Mouse (Mus musculus) left cerebral cortex, postnatal 14 days (tissue): Measurements from ENCODE around the gene Ank3. TPM values are rescaled to one million over a fixed set of nuclear protein-coding genes. Genes with fewer than 3 reads are reported as not detected.

Experiments
- DNase-seq, 2 experiments: peaks; one replicate each; pipeline ENCODE4 v3.0.0; 2021 to 2022; ENCODE audit warnings: low spot score in 2 of 2, mixed read lengths in 1 of 2
- intact Hi-C: fragments of 180-260 bp; cut with DNase I; formaldehyde crosslinking; loops from one replicate; pipeline ENCODE4 v1.15.1; 2025
- total RNA-seq, 2 experiments: library from RNA; stranded (reverse); gene quantifications; 2 replicates each; pipeline ENCODE4 v1.2.3; 2021

The Ank3 gene
- total RNA-seq, 2 experiments from 2014 or later: 533 to 540 TPM

- intact Hi-C loops: loop anchor here (5.0 kb wide), 1 partner anchor 38 kb away; no protein-coding TSS in a partner anchor
- DNase-seq: peak in 1 of 2 experiments; percentile 1
Measured at GRCm38 (mm10) chr10:69634891-69635290, 236.3 kb downstream of the Ank3 start.

DNA sequence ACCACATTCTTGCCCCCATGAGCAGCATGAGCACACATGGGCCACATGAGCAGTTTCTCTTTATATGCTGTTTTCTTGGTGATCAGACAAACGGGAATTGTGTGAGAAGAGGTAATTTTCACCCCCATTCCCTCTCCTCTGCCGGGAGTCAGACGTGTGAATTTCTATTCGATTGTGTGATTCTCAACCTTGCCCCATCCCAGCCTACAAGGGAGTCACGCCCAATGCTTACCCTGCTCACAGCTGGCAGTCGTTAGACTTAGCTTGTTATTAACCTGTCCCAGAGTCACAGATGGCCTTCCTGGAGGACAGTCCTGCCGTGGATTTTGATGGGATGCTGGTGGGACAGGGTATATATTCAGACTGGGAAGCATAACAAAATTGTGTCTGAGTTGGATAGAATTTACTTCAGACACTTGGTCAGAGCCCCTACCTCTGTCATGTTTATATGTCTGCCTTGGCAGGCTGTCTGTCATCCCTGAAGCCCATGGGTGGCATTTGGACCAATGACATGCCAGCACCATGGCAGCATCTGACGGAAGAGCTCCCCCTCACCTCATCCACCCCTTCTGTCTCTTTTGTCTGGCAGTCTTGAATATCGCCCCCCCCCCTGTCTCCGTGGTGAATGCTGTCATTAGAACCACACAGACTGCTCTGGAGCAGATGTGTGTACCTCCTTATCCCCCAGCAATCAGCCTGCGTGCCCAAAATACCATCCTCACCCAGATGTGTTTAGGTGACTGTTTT is 237.5 kb downstream of the Ank3 start:
- DNase-seq: no peak
- intact Hi-C loops: no loop called here

DNA sequence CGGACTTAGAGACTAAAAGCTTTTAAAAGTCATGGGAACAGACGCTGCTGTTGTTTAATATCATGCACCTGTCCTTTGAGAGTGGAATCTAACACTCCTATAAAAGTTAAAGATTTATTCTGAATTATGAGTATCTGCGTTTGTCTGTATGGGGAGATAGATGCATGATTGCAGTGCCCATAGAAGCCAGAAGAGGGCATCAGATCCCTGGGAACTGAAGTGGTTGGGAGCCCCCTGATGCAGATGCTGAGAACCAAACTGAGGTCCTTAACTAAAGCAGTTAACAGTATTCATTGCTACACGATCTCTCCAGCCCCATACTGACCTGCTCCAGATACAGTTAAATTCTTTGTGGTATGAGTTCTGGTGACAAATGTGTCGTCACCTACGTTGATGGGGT is 240.6 kb downstream of the Ank3 start:
- intact Hi-C loops: no loop called here
- no peak for DNase-seq

DNA sequence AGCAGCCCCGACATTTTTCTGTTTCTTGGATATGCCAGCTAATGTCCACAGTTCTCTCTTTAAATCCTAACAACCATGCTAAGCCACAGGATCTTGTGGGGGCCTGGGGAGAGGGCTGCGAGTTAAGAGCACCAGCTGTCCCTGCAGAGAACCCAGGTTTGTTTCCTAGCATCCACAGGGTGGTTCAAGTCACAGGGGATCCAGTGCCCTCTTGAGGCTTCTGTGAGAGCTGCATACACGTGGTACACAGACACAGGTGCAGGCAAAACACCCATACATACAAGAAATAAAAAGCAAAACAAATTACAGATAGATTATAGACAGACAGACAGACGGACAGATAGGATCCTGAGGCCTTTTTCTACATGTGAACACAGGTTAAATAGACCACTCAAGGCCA is 242.0 kb downstream of the Ank3 start:
- no peak for DNase-seq
- intact Hi-C loops: no loop called here

- intact Hi-C loops: no loop called here
Measured at GRCm38 (mm10) chr10:69643481-69643880, 244.9 kb downstream of the Ank3 start.

DNA sequence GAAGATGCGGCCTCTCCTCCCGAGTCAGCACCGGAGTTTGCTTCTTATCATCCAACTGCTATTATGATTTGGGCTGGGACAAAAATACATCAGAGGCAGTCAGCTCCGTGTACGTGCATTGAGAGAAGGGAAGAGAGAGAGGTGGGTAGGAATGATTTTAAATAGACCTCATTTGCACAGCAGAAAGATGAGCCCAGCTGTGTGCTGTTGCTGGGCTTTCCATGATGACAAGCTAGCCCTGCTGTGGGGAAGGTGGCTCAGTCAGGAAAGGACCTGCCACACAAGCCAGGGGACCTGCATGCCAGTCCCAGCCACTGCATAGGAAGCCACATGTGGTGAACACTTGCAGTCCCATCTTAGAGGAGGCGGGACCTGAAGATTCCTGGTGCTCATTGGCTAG is 245.4 kb downstream of the Ank3 start:
- no peak for DNase-seq
- intact Hi-C loops: no loop called here

More at GRCm38 (mm10) chr10:69643481-69643880, 244.9 kb downstream of the Ank3 start:
- no peak for DNase-seq

- no peak for DNase-seq
- intact Hi-C loops: no loop called here
Measured at GRCm38 (mm10) chr10:69645311-69645802, 246.8 kb downstream of the Ank3 start.

DNA sequence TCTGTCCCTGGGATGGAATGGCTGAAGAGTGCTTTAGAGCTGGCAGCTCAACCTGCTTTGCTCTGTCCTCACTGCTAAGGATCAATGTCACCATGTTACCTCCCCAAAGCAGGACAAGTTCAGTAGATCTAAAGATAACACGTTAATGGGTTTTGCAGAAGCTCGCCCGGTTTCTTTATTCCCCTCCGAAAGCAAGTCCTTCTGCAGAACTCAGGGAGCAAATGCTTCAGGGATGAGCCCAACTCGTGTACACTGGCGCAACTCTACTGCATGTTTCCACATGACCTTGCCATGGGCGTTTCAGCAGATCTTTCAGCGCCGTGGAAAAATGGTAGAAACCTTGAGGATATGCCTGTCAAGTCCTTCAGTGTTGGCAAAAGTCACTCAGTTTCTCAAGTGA is 247.4 kb downstream of the Ank3 start:
- no peak for DNase-seq
- intact Hi-C loops: no loop called here

- intact Hi-C loops: loop anchor here (5.0 to 10.0 kb wide), 2 partner anchors 113 to 285 kb away; no protein-coding TSS in a partner anchor
- no peak for DNase-seq
Measured at GRCm38 (mm10) chr10:69650074-69650473, 251.5 kb downstream of the Ank3 start.

GRCm38 (mm10) chr10:69652660-69653059 is 254.1 kb downstream of the Ank3 start:
- intact Hi-C loops: loop anchor here (5.0 to 10.0 kb wide), 2 partner anchors 115 to 288 kb away; no protein-coding TSS in a partner anchor
- DNase-seq: no peak

DNA sequence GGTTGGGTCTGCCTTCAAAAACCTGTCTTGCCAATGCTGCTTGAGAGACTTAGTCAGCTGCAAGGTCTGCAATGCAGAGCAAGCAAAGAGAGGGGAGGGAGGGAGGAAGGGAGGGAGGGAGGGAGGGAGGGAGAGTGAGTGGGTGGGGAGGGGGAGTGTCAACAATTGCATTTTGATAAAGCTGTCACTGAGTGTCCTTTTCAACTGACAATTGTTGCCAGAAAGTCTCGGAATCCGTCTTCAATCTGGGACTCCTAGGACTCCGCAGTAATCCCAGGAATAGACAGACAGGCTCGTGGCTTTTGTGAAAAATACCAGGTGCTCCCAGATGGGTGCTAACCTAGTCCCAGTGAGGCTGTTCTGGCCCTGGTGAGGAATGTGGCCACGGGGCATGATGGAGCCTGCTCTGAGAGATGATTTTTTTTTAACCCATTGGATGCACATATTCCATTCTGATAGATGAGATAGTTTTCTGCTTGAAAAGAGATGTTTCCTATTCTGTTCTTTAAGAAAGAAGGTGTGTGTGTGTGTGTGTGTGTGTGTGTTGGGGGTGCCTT is 254.6 kb downstream of the Ank3 start:
- intact Hi-C loops: loop anchor here (5.0 to 10.0 kb wide), 2 partner anchors 116 to 288 kb away; no protein-coding TSS in a partner anchor
- DNase-seq: no peak

- DNase-seq: no peak
- intact Hi-C loops: loop anchor here (5.0 to 10.0 kb wide), 2 partner anchors 117 to 289 kb away; no protein-coding TSS in a partner anchor
Measured at GRCm38 (mm10) chr10:69654176-69654575, 255.6 kb downstream of the Ank3 start.

GRCm38 (mm10) chr10:69654866-69655633 is 256.5 kb downstream of the Ank3 start:
- DNase-seq: peak; percentile 82 to 84
- intact Hi-C loops: loop anchor here (1.0 to 10.0 kb wide), 3 partner anchors 118 to 290 kb away; no protein-coding TSS in a partner anchor

GRCm38 (mm10) chr10:69656321-69656720 is 257.7 kb downstream of the Ank3 start:
- intact Hi-C loops: loop anchor here (10.0 kb wide), 1 partner anchor 292 kb away; no protein-coding TSS in a partner anchor
- peak; percentile 75 to 82 for DNase-seq

DNA sequence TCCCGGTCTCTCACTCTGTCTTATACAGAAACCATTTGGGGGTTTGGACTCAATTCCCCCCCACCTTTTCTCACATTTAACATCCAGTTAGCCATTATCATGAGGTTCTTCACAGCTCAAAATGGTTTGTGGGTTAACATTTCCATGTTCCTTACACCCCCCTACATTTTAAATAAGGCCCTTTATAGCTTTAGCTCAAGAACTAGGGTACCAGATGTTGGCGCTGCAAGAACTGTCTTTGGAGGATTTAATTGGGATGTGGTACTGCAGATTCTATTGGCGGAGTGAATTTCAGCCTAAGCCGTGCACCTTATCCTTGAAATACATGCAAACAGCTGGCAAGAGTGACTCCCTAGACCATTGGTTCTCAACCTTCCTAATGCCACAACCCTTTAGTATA is 261.2 kb downstream of the Ank3 start:
- peak in 1 of 2 experiments; percentile 55 for DNase-seq
- intact Hi-C loops: loop anchor here (5.0 to 10.0 kb wide), 4 partner anchors 182 to 635 kb away; no protein-coding TSS in a partner anchor

- peak; percentile 86 to 88 for DNase-seq
- intact Hi-C loops: loop anchor here (1.0 to 10.0 kb wide), 4 partner anchors 131 to 632 kb away; no protein-coding TSS in a partner anchor
Measured at GRCm38 (mm10) chr10:69662338-69662737, 263.8 kb downstream of the Ank3 start.

- DNase-seq: no peak
- intact Hi-C loops: loop anchor here (10.0 kb wide), 2 partner anchors 297 to 627 kb away; no protein-coding TSS in a partner anchor
Measured at GRCm38 (mm10) chr10:69667482-69667881, 268.9 kb downstream of the Ank3 start.

- intact Hi-C loops: no loop called here
- no peak for DNase-seq
Measured at GRCm38 (mm10) chr10:69670496-69670895, 271.9 kb downstream of the Ank3 start.

DNA sequence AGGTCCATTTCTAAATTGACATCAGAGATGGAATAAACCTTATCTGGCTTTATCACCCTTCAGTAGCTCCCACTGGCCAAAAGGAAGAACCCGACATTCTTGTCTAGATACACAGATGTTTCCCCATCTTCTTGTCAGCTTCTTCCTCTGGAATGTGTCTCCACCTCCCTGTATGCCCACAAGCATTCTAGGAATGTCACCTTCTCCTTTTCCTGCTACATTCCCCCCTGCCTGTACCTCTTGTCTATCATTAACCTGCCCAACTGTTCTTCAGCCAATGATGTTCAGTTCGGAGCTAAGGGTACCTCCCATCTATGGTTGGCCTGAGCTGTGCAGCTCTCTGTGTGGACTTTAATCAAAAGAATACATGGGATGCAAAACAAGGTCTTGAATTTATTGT is 272.4 kb downstream of the Ank3 start:
- DNase-seq: no peak
- intact Hi-C loops: no loop called here
